Mouse (Mus musculus): ENCODE results near the gene Arhgef12.
"Not testable (repeated sequence)": the region's sequence is repeated elsewhere in the genome, so short reads cannot be mapped to it uniquely, and the experiment has no call there.

Arhgef12 gene

DNA sequence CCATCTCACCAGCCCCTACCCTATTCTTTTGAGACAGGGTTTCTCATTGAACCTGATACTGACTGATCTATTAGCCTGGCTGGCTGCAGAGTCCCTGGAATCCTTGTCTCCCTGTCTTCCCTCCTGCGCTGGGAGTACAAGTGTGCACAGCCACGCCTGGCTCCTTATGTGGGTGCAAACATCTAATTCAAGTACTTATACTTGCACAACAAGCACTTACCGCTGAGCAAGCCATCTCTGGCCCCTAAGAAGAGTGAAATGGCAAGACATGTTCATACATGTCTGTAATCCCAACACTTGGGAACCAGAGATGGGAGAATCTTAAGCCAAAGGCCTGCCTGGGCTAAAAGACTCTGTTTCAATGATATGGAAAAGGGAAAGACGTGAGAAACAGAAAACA is 104.0 kb downstream of the Arhgef12 start:
- no peak for DNase-seq (ENCODE audit: low read depth, low spot score)

DNA sequence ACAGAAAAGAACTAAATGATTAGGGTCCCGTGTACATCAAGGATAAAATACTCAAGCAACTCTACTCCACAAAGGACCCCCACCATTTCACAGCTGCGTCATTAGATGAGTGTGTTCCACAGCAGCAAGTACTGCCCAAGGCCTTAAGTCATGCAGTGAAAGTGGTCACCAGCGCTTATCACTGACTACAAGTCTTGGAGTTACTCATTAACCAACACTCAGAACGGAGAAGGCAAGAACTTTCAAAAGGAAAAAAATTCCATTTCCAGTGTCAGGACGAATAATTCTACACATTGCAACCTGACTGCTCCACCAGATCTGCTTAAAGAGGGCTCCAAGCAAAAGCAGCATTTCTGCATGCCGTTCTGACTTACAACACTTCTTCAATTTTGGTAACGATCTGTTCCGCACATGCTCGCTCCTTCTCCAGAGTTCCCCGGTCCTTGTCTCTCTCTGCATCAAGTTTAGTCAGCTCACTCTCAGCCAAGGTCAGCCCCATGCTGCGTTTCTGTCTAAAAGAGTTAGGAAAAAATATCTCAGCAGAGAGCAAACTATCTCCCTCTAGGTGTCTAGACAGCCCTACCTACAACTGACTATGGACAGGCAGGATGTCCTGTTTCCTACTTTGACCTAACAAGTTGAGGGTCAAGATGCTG is 106.3 kb downstream of the Arhgef12 start:
- no peak for DNase-seq (ENCODE audit: low read depth, low spot score)

DNA sequence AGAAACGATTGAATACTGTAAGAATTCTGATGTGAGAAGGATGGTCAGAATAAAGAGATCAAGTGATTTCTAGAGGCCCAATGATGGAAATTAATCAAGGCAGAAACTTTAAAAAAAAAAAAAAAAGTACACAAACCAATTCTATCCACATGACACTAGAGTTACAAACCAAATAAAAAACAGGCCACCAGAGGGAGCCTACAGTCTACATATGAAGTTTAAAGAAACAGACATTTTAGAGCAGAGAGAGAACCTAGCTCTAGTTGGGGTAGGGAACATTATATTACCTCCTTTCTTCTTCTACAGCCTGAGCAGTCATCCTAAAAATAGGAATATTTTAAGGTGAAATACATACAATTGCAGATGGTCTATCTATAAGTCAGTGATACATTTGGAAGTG is 107.0 kb downstream of the Arhgef12 start:
- DNase-seq (ENCODE audit: low read depth, low spot score): peak; percentile 47

DNA sequence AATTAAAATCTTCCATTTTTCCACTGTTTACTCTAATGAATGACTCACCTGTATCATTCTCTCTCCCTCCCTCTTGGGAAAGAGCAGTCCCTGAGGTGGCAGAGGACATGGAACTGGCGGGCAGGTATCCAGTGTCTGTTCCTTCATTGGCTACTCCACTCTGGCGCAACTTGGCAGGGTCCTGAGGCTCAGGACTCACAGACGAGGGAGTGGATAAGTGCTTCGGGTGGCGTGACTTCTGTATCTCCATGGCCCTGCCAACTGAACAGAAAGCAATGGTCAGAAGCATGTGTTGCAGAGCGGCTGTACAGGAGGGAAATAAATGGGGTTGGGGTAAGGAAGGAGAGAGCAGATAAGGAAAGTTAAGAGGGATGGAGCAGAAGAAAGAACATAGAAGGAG is 109.5 kb downstream of the Arhgef12 start:
- DNase-seq (ENCODE audit: low read depth, low spot score): no peak

- DNase-seq (ENCODE audit: low read depth, low spot score): no peak
Observed at GRCm38 (mm10) chr9:42995298-42995697, 111.7 kb downstream of the Arhgef12 start.

DNA sequence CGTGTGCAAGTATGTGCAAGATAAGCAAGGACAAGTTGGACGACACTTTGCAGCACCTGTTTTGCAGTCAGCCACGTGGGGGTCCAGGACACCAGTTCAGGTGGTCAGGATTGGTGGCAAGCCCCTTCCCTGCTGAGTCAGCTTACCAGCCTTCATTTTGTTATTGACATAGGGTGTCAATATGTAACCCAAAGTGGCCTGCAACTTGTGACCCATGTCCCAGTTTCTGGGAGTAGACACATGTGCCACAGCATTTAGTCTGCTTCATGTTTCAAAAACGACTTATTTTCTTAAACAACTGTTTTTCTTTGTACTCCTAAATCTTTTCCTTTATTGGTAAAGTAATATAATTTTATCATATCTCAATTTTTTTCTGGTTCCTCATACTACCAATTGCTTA is 112.3 kb downstream of the Arhgef12 start:
- no peak for DNase-seq (ENCODE audit: low read depth, low spot score)

DNA sequence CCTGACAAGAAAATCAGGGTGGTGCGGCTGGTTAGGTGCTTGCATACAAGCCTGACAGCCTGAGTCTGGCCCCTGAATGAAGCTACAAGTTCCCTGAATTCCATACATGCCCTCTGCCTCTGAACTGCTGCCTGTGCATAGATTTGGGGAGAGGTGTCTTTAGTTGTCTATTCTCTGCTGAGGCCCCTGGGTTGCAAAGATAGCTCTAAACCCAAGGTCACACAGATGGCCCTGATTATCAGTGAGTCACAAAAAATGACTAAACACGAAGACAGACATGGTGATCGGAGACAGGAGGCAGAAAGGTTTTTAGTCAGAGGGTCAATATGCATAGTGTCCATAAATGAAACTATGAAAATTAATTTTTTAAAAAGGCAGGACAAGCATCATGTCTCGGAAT is 113.4 kb downstream of the Arhgef12 start:
- DNase-seq (ENCODE audit: low read depth, low spot score): no peak

- no peak for DNase-seq (ENCODE audit: low read depth, low spot score)
Observed at GRCm38 (mm10) chr9:42987988-42988387, 119.1 kb downstream of the Arhgef12 start.

DNA sequence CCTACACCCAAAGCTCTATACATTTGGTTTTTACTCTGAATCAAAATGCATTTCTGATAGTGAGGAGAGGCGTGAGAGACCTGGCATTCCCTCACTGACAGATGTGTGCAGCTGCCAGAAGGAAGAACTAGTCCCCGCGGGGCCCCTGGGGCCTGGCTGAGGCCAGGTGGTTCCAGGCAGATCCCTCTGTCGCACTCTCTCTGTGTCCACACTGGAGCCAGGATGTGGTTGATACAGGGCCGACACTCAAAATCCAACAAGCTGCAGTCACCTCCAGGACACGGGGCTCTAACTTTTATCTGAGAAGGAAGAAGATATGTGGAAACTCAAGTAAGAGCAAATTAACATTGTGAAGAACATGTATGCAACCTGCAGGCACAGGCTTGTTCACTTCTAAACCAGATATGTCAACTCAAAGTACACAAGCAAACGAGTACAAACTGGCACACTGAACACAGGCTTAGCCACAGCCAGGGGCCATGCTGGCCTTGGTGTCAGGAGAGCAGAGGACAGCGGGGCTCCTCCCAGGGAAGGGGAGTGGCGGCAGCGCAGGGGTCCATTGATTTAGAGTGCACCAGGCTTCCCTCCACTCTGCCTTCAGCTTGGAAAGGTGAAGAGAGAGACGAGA is 138.0 kb downstream of the Arhgef12 start:
- no peak for DNase-seq (ENCODE audit: low read depth, low spot score)

GRCm38 (mm10) chr9:42967731-42968130 is 139.3 kb downstream of the Arhgef12 start:
- no peak for DNase-seq (ENCODE audit: low read depth, low spot score)

DNA sequence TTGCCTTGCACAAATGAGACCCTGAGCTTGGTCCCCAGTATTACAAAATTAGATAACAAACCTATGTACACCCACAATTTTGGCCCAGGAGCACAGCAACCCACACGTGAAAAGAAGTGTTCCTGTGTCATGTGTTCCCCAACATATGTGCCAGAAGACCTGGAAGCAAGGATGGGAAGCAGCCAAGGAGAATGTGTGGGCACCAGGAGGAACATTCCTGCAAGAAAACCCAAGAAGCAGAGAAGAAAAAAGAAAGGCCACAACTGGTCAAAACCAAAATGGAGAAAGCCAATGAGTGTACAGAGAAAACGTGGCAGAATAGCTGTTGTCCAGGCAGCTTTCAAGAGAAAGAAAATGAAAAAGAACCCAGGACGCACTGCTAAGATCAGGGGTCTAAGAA is 142.2 kb downstream of the Arhgef12 start:
- not testable (repeated sequence) for DNase-seq (ENCODE audit: low read depth, low spot score)

GRCm38 (mm10) chr9:42964366-42964765 is 142.7 kb downstream of the Arhgef12 start:
- DNase-seq (ENCODE audit: low read depth, low spot score): no peak

DNA sequence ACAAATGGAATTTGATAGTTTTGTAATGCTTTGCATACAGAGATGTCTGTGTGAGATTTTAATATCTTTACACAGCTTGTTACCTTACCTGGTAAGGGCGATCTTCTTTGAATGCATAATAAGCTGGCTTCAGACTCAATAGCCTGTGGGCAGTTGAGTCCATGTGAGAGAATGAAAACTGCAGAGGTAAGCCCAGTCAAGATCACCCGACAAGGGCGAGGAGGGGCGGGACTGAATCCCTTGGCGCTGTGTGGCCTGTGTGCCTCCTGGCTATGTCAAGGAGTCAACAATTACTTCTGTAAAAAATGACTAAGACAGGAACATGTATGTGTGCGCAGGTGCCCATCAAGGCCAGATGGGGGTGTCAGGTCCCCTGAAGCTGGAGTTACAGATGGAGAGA is 144.5 kb downstream of the Arhgef12 start:
- no peak for DNase-seq (ENCODE audit: low read depth, low spot score)

DNA sequence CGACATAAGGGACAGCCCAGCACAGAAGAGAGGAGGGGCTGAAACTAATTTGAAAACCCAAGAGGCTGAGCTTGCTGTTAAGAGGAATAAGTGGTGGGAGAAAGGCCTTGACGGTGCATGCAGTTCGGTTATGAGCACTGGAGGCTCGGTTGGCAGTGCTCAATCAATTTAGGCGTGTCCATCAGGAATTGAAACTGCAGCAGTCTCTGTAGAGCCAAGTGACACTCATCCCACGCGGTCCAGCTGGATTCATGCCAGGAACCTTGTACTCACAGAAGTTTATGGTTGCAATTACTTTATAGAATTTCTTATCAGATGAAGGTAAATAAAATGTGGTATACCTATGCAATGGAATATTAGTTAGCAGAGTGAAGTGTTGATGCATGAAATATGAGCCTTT is 148.6 kb downstream of the Arhgef12 start:
- DNase-seq (ENCODE audit: low read depth, low spot score): no peak

DNA sequence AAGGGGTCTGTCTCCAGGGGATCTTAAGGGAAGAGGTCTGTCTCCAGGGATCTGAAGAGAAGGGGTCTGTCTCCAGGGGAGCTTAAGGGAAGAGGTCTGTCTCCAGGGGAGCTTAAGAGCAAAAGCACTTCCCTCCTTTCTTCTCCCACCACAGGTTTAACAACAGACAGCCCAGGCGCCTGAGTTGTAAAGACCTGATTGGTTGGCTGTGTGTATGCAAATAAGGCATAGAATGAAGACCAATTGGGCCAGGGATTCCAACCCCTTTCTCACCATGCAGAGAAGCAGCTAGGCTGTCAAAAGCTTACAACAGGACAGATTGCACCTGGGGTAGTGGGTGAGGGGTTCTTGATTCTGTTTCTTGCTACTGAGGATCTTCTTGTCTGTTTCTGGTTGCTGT is 158.7 kb downstream of the Arhgef12 start:
- DNase-seq (ENCODE audit: low read depth, low spot score): no peak

DNA sequence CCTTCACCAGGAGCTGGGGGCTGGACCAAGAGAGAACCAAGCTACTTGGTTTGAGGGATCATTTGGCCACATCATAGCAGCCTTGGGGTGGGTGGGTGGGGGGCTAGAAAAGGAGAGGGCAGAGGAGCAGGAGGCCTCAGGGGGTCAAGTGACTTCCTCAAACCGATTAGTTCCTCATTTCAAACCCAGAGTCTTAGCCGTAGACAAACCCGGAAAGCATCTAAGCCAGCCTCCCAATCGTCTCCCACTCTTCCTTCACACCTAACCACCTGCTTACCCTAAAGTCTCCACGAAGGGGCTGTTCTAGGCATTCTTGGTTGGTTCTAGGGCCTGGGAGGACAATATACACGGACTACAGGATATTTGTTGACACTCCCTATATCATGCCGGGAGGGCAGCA is 161.9 kb downstream of the Arhgef12 start:
- DNase-seq (ENCODE audit: low read depth, low spot score): no peak

- DNase-seq (ENCODE audit: low read depth, low spot score): peak; percentile 43
Observed at GRCm38 (mm10) chr9:42944536-42945006, 162.5 kb downstream of the Arhgef12 start.

GRCm38 (mm10) chr9:42943781-42944535 is 163.1 kb downstream of the Arhgef12 start, which contains the start of gene Grik4:
Gene Grik4, minus strand, starts transcription at chr9:42944493.
- DNase-seq (ENCODE audit: low read depth, low spot score): no peak

DNA sequence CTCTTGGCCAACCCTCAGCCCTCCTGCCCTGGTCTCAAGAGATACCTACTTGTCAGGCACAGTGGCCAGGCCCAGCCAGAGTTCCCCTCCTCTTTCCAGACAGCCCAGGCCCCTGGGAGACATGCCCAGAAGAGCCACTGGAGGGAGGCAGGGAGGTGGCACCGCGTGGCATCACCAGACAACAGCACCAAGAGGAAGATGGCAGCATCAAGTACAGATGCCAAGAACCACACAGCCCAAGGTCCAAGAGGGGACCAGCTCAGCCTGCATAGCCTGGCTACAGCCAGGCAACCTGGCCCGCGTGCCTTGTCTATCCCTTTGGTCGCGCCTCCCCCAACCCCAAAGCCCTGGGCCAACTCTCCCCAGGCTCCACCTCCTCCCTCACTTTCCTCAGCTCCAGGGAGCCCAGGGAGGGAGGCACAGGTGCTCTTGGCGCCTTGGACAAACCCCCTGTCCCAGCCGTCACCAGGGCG is 163.9 kb downstream of the Arhgef12 start:
- no peak for DNase-seq (ENCODE audit: low read depth, low spot score)

- no peak for DNase-seq (ENCODE audit: low read depth, low spot score)
Observed at GRCm38 (mm10) chr9:42942148-42942547, 164.9 kb downstream of the Arhgef12 start.

DNA sequence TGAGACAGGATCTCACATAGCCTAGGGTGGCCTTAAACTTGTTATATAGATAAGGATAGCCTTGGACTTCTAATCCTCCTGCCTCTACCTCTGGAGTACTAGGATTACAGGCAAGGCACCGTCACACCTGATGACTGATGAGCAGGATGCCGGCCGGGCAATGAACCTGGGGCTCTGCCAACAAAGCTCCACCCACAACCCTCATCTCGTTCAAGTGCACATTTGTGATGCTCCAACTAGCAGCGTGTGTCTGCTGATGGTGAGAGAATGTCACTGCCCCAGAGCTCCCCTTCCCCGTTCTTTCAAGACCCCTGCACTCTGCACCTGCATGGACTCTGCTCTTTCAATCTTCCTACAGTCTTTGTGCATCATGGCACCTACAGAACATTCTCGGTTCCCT is 174.9 kb downstream of the Arhgef12 start:
- DNase-seq (ENCODE audit: low read depth, low spot score): no peak

- DNase-seq (ENCODE audit: low read depth, low spot score): no peak
Observed at GRCm38 (mm10) chr9:42927498-42927897, 179.5 kb downstream of the Arhgef12 start.

GRCm38 (mm10) chr9:42926564-42926963 is 180.5 kb downstream of the Arhgef12 start:
- DNase-seq (ENCODE audit: low read depth, low spot score): no peak

Measured in retina, adult 2 months (tissue).